Mouse (Mus musculus): Measurements from ENCODE around the gene Slit2.

DNA sequence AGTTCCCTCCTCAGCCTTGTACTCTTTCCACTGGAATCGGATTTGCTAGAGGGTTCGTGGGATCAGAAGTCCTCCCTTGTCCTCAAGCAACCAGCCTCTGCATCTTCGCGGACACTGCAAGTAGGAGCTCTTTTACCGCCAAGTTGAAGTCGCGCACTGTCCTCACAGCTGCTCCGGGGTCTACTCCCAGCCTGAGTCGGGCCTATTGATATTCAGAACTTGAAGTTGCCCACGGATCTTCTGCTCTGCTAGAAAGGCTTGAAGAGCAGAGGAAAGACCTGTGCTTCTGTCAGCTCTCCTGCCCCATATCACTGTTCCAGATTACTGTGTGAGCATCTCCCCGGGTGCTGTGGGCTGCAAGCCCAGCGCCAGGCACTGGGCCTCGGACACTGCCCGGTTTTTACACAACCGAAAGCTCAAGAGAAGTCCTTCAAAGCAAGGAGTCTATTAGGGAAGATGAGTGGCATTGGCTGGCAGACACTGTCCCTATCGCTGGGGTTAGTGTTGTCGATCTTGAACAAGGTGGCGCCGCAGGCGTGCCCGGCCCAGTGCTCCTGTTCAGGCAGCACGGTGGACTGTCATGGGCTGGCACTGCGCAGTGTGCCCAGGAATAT, 1.8 kb downstream of the Slit2 start:
- no peak for TF ChIP-seq CTCF (IDR thresholded peaks at IDR 0.05; ENCODE audit: borderline replicate concordance, insufficient read depth, low read length)
- TF ChIP-seq POLR2A (IDR thresholded peaks at IDR 0.05; ENCODE audit: low read depth, low read length), result no peak
